Mouse (Mus musculus): ENCODE measurements around the gene Gm14214. TPM values are rescaled to one million over a fixed set of nuclear protein-coding genes. Genes with fewer than 3 reads are reported as not detected.

Gene Gm14214
- total and polyA plus RNA-seq, 2 experiments from 2014 or later, result not detected

GRCm38 (mm10) chr2:154729737-154730136 is 40.1 kb downstream of the Gm14214 start:
- H3K27me3 ChIP-seq (ENCODE audit: control insufficient read depth, insufficient read depth, low read length), result no peaks in the 10 kb centered on the region
- H3K36me3 ChIP-seq (replicated peaks; ENCODE audit: control insufficient read depth, insufficient read depth, low read length), result no peaks in the 10 kb centered on the region
- H3K9ac ChIP-seq (replicated peaks; ENCODE audit: low read depth, low read length), result no peak overlapping the region
- DNase-seq (ENCODE audit: low spot score) (no peak), ATAC-seq (ENCODE audit: insufficient read depth, low read depth) (no peak)
- WGBS, result 35% methylated on average over 3 of the region's 3 CpGs
- TF ChIP-seq CTCF (IDR thresholded peaks at IDR 0.05; ENCODE audit: low read depth), result no peak
- TF ChIP-seq EP300 (IDR thresholded peaks at IDR 0.05; ENCODE audit: low read depth), result no peak
- H3K4me2 ChIP-seq (ENCODE audit: low read depth, low read length), result no peak overlapping the region
- no peak overlapping the region for H3K27ac ChIP-seq (ENCODE audit: low read depth)
- no peaks in the 10 kb centered on the region for H3K9me3 ChIP-seq (replicated peaks; ENCODE audit: control insufficient read depth, low read length)
- H3K4me3 ChIP-seq (ENCODE audit: low read depth, low read length), result no peak overlapping the region
- H3K4me1 ChIP-seq (ENCODE audit: control insufficient read depth, insufficient read depth), result no peaks in the 10 kb centered on the region

DNA sequence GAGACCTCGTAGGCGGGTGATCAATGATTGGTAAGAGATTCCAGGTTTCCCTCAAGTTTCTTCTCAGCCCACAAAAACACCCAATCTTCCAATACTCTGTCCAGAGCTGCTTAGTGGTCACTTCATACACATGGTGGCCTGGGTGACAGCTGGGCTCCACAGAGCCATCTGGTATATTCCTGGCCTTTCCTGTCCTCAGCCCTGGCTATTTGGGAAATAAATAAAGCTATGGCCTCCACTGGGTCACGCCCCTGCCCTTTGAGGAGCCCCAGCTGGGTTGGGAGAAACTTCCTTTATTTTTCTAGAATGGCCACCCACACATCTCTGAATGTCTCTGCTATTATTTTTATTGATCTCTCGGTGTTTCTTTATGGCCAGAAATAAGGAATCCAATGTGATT is 46.4 kb downstream of the Gm14214 start:
- Histone ChIP-seq H3K4me1 (ENCODE audit: control insufficient read depth, insufficient read depth) (no peaks in the 10 kb centered on the region), H3K4me2 (ENCODE audit: low read depth, low read length) (no peak overlapping the region), H3K36me3 (replicated peaks; ENCODE audit: control insufficient read depth, insufficient read depth, low read length) (no peaks in the 10 kb centered on the region), H3K27me3 (ENCODE audit: control insufficient read depth, insufficient read depth, low read length) (no peaks in the 10 kb centered on the region), H3K4me3 (ENCODE audit: low read depth, low read length) (no peak overlapping the region), H3K27ac (ENCODE audit: low read depth) (no peak overlapping the region), H3K9ac (replicated peaks; ENCODE audit: low read depth, low read length) (no peak overlapping the region), H3K9me3 (replicated peaks; ENCODE audit: control insufficient read depth, low read length) (no peaks in the 10 kb centered on the region)
- DNase-seq (ENCODE audit: low spot score) (no peak), ATAC-seq (ENCODE audit: insufficient read depth, low read depth) (no peak)
- TF ChIP-seq EP300 (IDR thresholded peaks at IDR 0.05; ENCODE audit: low read depth) (no peak), CTCF (IDR thresholded peaks at IDR 0.05; ENCODE audit: low read depth) (no peak)
- WGBS, result 79% methylated on average over 4 of the region's 4 CpGs

DNA sequence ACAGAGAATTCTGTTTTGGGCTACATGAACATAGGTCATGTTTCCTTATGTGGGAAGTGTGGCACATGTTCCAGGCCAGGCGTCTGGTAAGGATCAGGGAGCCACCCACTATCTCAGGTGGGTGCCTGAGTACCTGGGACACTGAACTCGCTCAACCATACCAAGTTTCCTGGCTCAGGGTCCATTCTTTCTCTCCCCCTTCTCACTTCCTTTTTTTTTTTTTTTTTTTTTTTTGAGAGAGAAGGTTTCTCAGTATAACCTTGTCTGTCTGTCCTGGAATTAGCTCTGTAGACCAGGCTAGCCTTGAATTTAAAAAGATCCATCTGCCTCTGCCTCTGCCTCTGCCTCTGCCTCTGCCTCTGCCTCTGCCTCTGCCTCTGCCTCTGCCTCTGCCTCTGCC is 49.5 kb downstream of the Gm14214 start:
- Histone ChIP-seq H3K4me2 (ENCODE audit: low read depth, low read length) (no peak overlapping the region), H3K36me3 (replicated peaks; ENCODE audit: control insufficient read depth, insufficient read depth, low read length) (no peaks in the 10 kb centered on the region), H3K4me1 (ENCODE audit: control insufficient read depth, insufficient read depth) (no peaks in the 10 kb centered on the region), H3K9ac (replicated peaks; ENCODE audit: low read depth, low read length) (no peak overlapping the region), H3K27ac (ENCODE audit: low read depth) (no peak overlapping the region), H3K9me3 (replicated peaks; ENCODE audit: control insufficient read depth, low read length) (no peaks in the 10 kb centered on the region), H3K27me3 (ENCODE audit: control insufficient read depth, insufficient read depth, low read length) (no peaks in the 10 kb centered on the region), H3K4me3 (ENCODE audit: low read depth, low read length) (no peak overlapping the region)
- no peak for DNase-seq (ENCODE audit: low spot score)
- TF ChIP-seq CTCF (IDR thresholded peaks at IDR 0.05; ENCODE audit: low read depth), result no peak
- no peak for TF ChIP-seq EP300 (IDR thresholded peaks at IDR 0.05; ENCODE audit: low read depth)
- no peak for ATAC-seq (ENCODE audit: insufficient read depth, low read depth)
- WGBS, result 77% methylated on average over 2 of the region's 2 CpGs

Other genes starting within 250 kb of the Gm14214 start
- gene 1700003F12Rik, start 222.9 kb downstream of the Gm14214 start, total RNA-seq (2014; rRNA removed; ENCODE audit: low replicate concordance), result 2.0 TPM in 1 of 2 replicates, not detected in the other
- 0.70 and 1.1 TPM in 2 replicates for gene 1700003F12Rik, start 222.9 kb downstream of the Gm14214 start, polyA plus RNA-seq (2015; fragmentation: Nextera tagmentation; extraction: Ambion mirVana)
- 0.23 TPM in 1 of 2 replicates, not detected in the other for gene Actl10, start 218.3 kb downstream of the Gm14214 start, total RNA-seq (2014; rRNA removed; ENCODE audit: low replicate concordance)
- gene Actl10, start 218.3 kb downstream of the Gm14214 start, polyA plus RNA-seq (2015; fragmentation: Nextera tagmentation; extraction: Ambion mirVana), result not detected in 2 replicates
- gene Necab3, start 211.1 kb downstream of the Gm14214 start, total RNA-seq (2014; rRNA removed; ENCODE audit: low replicate concordance), result 2.8 and 3.9 TPM in 2 replicates
- 1.3 and 2.0 TPM in 2 replicates for gene Necab3, start 211.1 kb downstream of the Gm14214 start, polyA plus RNA-seq (2015; fragmentation: Nextera tagmentation; extraction: Ambion mirVana)
- 8.4 and 11.0 TPM in 2 replicates for gene E2f1, start 200.1 kb downstream of the Gm14214 start, total RNA-seq (2014; rRNA removed; ENCODE audit: low replicate concordance)
- 6.1 and 6.4 TPM in 2 replicates for gene E2f1, start 200.1 kb downstream of the Gm14214 start, polyA plus RNA-seq (2015; fragmentation: Nextera tagmentation; extraction: Ambion mirVana)
- gene Pxmp4, start 166.3 kb downstream of the Gm14214 start, total RNA-seq (2014; rRNA removed; ENCODE audit: low replicate concordance), result 29.4 and 97.5 TPM in 2 replicates
- gene Pxmp4, start 166.3 kb downstream of the Gm14214 start, polyA plus RNA-seq (2015; fragmentation: Nextera tagmentation; extraction: Ambion mirVana), result 40.0 and 42.7 TPM in 2 replicates
- 1.1 and 4.4 TPM in 2 replicates for gene Zfp341, start 156.7 kb downstream of the Gm14214 start, total RNA-seq (2014; rRNA removed; ENCODE audit: low replicate concordance)
- gene Zfp341, start 156.7 kb downstream of the Gm14214 start, polyA plus RNA-seq (2015; fragmentation: Nextera tagmentation; extraction: Ambion mirVana), result 0.40 and 0.54 TPM in 2 replicates
- gene 4930519P11Rik, start 156.6 kb downstream of the Gm14214 start, total RNA-seq (2014; rRNA removed; ENCODE audit: low replicate concordance), result not detected in 2 replicates
- gene 4930519P11Rik, start 156.6 kb downstream of the Gm14214 start, polyA plus RNA-seq (2015; fragmentation: Nextera tagmentation; extraction: Ambion mirVana), result not detected in 2 replicates
- 75.6 and 80.7 TPM in 2 replicates for gene Chmp4b, start 118.3 kb downstream of the Gm14214 start, total RNA-seq (2014; rRNA removed; ENCODE audit: low replicate concordance)
- 20.1 and 23.5 TPM in 2 replicates for gene Chmp4b, start 118.3 kb downstream of the Gm14214 start, polyA plus RNA-seq (2015; fragmentation: Nextera tagmentation; extraction: Ambion mirVana)
- gene Raly, start 21.1 kb upstream of the Gm14214 start, total RNA-seq (2014; rRNA removed; ENCODE audit: low replicate concordance), result 255 and 266 TPM in 2 replicates
- 21.5 and 21.7 TPM in 2 replicates for gene Raly, start 21.1 kb upstream of the Gm14214 start, polyA plus RNA-seq (2015; fragmentation: Nextera tagmentation; extraction: Ambion mirVana)
- not detected in 2 replicates for gene a, start 21.4 kb upstream of the Gm14214 start, total RNA-seq (2014; rRNA removed; ENCODE audit: low replicate concordance)
- gene a, start 21.4 kb upstream of the Gm14214 start, polyA plus RNA-seq (2015; fragmentation: Nextera tagmentation; extraction: Ambion mirVana), result not detected in 2 replicates
- 27.3 and 35.8 TPM in 2 replicates for gene Eif2s2, start 122.9 kb upstream of the Gm14214 start, total RNA-seq (2014; rRNA removed; ENCODE audit: low replicate concordance)
- gene Eif2s2, start 122.9 kb upstream of the Gm14214 start, polyA plus RNA-seq (2015; fragmentation: Nextera tagmentation; extraction: Ambion mirVana), result 68.6 and 72.0 TPM in 2 replicates
- 0.39 TPM in 1 of 2 replicates, not detected in the other for gene Gm14226, start 248.2 kb upstream of the Gm14214 start, total RNA-seq (2014; rRNA removed; ENCODE audit: low replicate concordance)
- gene Gm14226, start 248.2 kb upstream of the Gm14214 start, polyA plus RNA-seq (2015; fragmentation: Nextera tagmentation; extraction: Ambion mirVana), result 0.18 and 0.22 TPM in 2 replicates

Data from heart, postnatal 0 days (tissue).